Mouse (Mus musculus) limb, embryonic 15.5 days (tissue): ENCODE results near the gene Rtl6. TPM values are rescaled to one million over a fixed set of nuclear protein-coding genes. Genes with fewer than 3 reads are reported as not detected.

ENCODE experiments used
- ATAC-seq: fragments of 200-750 bp; cut with Nextera tagmentation; 2 replicates; pipeline ENCODE4 v1.8.0; 2017; ENCODE audit warnings: low read depth, moderate TSS enrichment; ENCODE audit not compliant: insufficient number of reproducible peaks, low FRiP score, low TSS enrichment
- H3K27ac ChIP-seq: fragments of 300-500 bp; sonication (generic); 2 replicates; pipeline ENCODE4 v1.5.1; 2015; ENCODE audit warnings: moderate library complexity, mild to moderate bottlenecking, inconsistent platforms
- H3K27me3 ChIP-seq: fragments of 300-500 bp; sonication (generic); 2 replicates; pipeline ENCODE4 v1.6.1; 2015; ENCODE audit warnings: inconsistent platforms
- H3K36me3 ChIP-seq: fragments of 300-500 bp; sonication (generic); 2 replicates; pipeline ENCODE4 v1.6.1; 2015; ENCODE audit warnings: inconsistent platforms
- H3K4me1 ChIP-seq: fragments of 300-500 bp; sonication (generic); 2 replicates; pipeline ENCODE4 v1.6.1; 2015; ENCODE audit warnings: inconsistent platforms
- H3K4me2 ChIP-seq: fragments of 300-500 bp; sonication (generic); 2 replicates; pipeline ENCODE4 v1.6.1; 2015; ENCODE audit warnings: mild to moderate bottlenecking, inconsistent platforms
- H3K4me3 ChIP-seq: fragments of 300-500 bp; sonication (generic); 2 replicates; pipeline ENCODE4 v1.5.1; 2015; ENCODE audit warnings: mild to moderate bottlenecking, inconsistent platforms
- H3K9ac ChIP-seq: fragments of 300-500 bp; sonication (generic); 2 replicates; pipeline ENCODE4 v1.6.1; 2015; ENCODE audit warnings: inconsistent platforms
- H3K9me3 ChIP-seq: fragments of 300-500 bp; sonication (generic); 2 replicates; pipeline ENCODE4 v1.6.1; 2016; ENCODE audit warnings: inconsistent platforms
- WGBS: fragments of 180-500 bp; shearing (Covaris S2); methylation state at CpG from one replicate; pipeline ENCODE4 v1.1.7; 2015; 5-methylcytosine and 5-hydroxymethylcytosine counted together
- polyA plus RNA-seq: library from polyadenylated mRNA; unstranded; fragments of >200 nt; fragmentation: Nextera tagmentation; extraction: Ambion mirVana; gene quantifications from 2 replicates; pipeline ENCODE4 v1.2.1, GENCODE M21; 2015

Gene Rtl6
- polyA plus RNA-seq, 1 experiment from 2014 or later = 17.7 TPM

- Histone ChIP-seq H3K27ac (no peak overlapping the region), H3K9me3 (no peaks in the 10 kb centered on the region), H3K4me3 (no peak overlapping the region), H3K27me3 (no peaks in the 10 kb centered on the region), H3K36me3 (no peaks in the 10 kb centered on the region), H3K4me2 (no peak overlapping the region), H3K4me1 (peaks cover 13% of the 10 kb centered on the region), H3K9ac (no peak overlapping the region)
- WGBS = 21% methylated on average over 7 of the region's 7 CpGs
- ATAC-seq = no peak
Measured at GRCm38 (mm10) chr15:84504895-84505294, 52.7 kb downstream of the Rtl6 start.

Other genes starting within 250 kb of the Rtl6 start
- gene Parvg, start 233.8 kb downstream of the Rtl6 start, polyA plus RNA-seq = 3.7 and 4.3 TPM in 2 replicates
- 4.1 and 6.0 TPM in 2 replicates for gene Shisal1, start 110.7 kb downstream of the Rtl6 start, polyA plus RNA-seq
- gene Prr5, start 111.8 kb upstream of the Rtl6 start, polyA plus RNA-seq = 34.5 and 36.3 TPM in 2 replicates
- gene Arhgap8, start 162.2 kb upstream of the Rtl6 start, polyA plus RNA-seq = 6.1 and 6.6 TPM in 2 replicates